11 mouse cellular contexts compared by ENCODE assay signal in genomic region chr1:189989376-189989775, GRCm38 (mm10).
DNase-seq lines count a peak whose midpoint lies in the region; ATAC-seq and TF ChIP-seq lines count a peak whose summit lies in the region.
"Had no signal": no experiment of that assay in that cellular context is flagged by ENCODE, and none has a peak within 500 bp of the region (broad histone marks: within the 10 kb centered on the region; RNA-seq: fewer than 3 reads in every experiment).

No protein-coding gene starts in this region.

- no peak for ATAC-seq in kidney, embryonic 16.5 days (ENCODE audit: low FRiP score, low TSS enrichment)
- ATAC-seq in intestine, embryonic 14.5 days (replicated peaks; ENCODE audit: low FRiP score, low TSS enrichment, low read depth): no peak
- ATAC-seq in midbrain, postnatal 0 days (ENCODE audit: low FRiP score): no peak
- ATAC-seq in megakaryocyte-erythroid progenitor cell, adult 5-6 weeks (replicated peaks; ENCODE audit: low FRiP score, low TSS enrichment, poor library complexity, severe bottlenecking): no peak

- H3K9ac ChIP-seq in kidney, embryonic 16.5 days (replicated peaks; ENCODE audit: low read length): peak overlapping the region; percentile 4; the same call in 1 of the 2 replicates
- no peak overlapping the region for H3K9ac ChIP-seq in intestine, embryonic 14.5 days (ENCODE audit: low read length)
- H3K9ac ChIP-seq in midbrain, postnatal 0 days (replicated peaks; ENCODE audit: low read length, poor library complexity, severe bottlenecking): no peak overlapping the region
- H3K9ac ChIP-seq: lung, embryonic 15.5 days had no signal

- no peaks in the 10 kb centered on the region for H3K9me3 ChIP-seq in kidney, embryonic 16.5 days (ENCODE audit: low read length)
- H3K9me3 ChIP-seq in intestine, embryonic 14.5 days (ENCODE audit: control insufficient read depth, low read length): no peaks in the 10 kb centered on the region
- no peaks in the 10 kb centered on the region for H3K9me3 ChIP-seq in midbrain, postnatal 0 days (ENCODE audit: low read length)
- H3K9me3 ChIP-seq: embryonic facial prominence, embryonic 10.5 days; lung, embryonic 15.5 days had no signal

- H3K27me3 ChIP-seq in kidney, embryonic 16.5 days (ENCODE audit: insufficient read depth, low read length): peaks cover 6% of the 10 kb centered on the region; the same call in 1 of the 2 replicates
- H3K27me3 ChIP-seq in intestine, embryonic 14.5 days (replicated peaks; ENCODE audit: control insufficient read depth, insufficient read depth, low read length): no peaks in the 10 kb centered on the region
- H3K27me3 ChIP-seq in midbrain, postnatal 0 days (ENCODE audit: insufficient read depth, low read length): no peaks in the 10 kb centered on the region

- DNase-seq in kidney, adult 8-10 months: no peak
- DNase-seq in heart, postnatal 4 days: peak; percentile 25
- peak; percentile 63 for DNase-seq in intestine, embryonic 14.5 days (ENCODE audit: low spot score)
- peak; percentile 22 for DNase-seq in midbrain, postnatal 0 days (ENCODE audit: low spot score)
- no peak for DNase-seq in left cerebral cortex, postnatal 10 days (ENCODE audit: extremely low spot score in 1 of 2, low spot score in 2 of 2)
- no peak for DNase-seq in urinary bladder, adult 2 months (ENCODE audit: low spot score)
- DNase-seq: spleen, adult 18-20 months had no signal

- no peak overlapping the region for H3K27ac ChIP-seq in kidney, embryonic 16.5 days (ENCODE audit: low read length)
- H3K27ac ChIP-seq in intestine, embryonic 14.5 days (ENCODE audit: low read depth): no peak overlapping the region
- no peak overlapping the region for H3K27ac ChIP-seq in midbrain, postnatal 0 days (ENCODE audit: low read depth, low read length)
- H3K27ac ChIP-seq: embryonic facial prominence, embryonic 10.5 days; lung, embryonic 15.5 days had no signal

- 9% methylated on average over 14 of the region's 14 CpGs for WGBS in kidney, embryonic 16.5 days
- 11% methylated on average over 14 of the region's 14 CpGs for WGBS in intestine, embryonic 14.5 days
- 29% methylated on average over 14 of the region's 14 CpGs for WGBS in midbrain, postnatal 0 days

- H3K4me3 ChIP-seq in kidney, embryonic 16.5 days (ENCODE audit: low read length): peak overlapping the region; percentile 4; the same call in 1 of the 2 replicates
- no peak overlapping the region for H3K4me3 ChIP-seq in intestine, embryonic 14.5 days (ENCODE audit: low read depth, low read length)
- no peak overlapping the region for H3K4me3 ChIP-seq in midbrain, postnatal 0 days (ENCODE audit: low read depth, low read length)
- H3K4me3 ChIP-seq: embryonic facial prominence, embryonic 10.5 days; lung, embryonic 15.5 days had no signal

- H3K4me2 ChIP-seq in kidney, embryonic 16.5 days (replicated peaks; ENCODE audit: low read depth, low read length): peak overlapping the region; percentile 37
- H3K4me2 ChIP-seq in intestine, embryonic 14.5 days (ENCODE audit: low read length): peak overlapping the region; percentile 34
- peak overlapping the region; percentile 16 for H3K4me2 ChIP-seq in midbrain, postnatal 0 days (ENCODE audit: low read depth, low read length, poor library complexity, severe bottlenecking)
- H3K4me2 ChIP-seq: lung, embryonic 15.5 days had no signal

- H3K4me1 ChIP-seq in kidney, embryonic 16.5 days (ENCODE audit: insufficient read depth, low read length): no peaks in the 10 kb centered on the region
- peaks cover 15% of the 10 kb centered on the region for H3K4me1 ChIP-seq in intestine, embryonic 14.5 days (replicated peaks; ENCODE audit: control insufficient read depth, insufficient read depth, low read length)
- H3K4me1 ChIP-seq in midbrain, postnatal 0 days (ENCODE audit: insufficient read depth, low read length): no peaks in the 10 kb centered on the region
- H3K4me1 ChIP-seq: lung, embryonic 15.5 days had no signal

- intact Hi-C loops in left cerebral cortex, postnatal 10 days (cut with DNase I): no loop called here

- TF ChIP-seq CTCF in midbrain, postnatal 0 days (IDR thresholded peaks at IDR 0.05): no peak

- H3K36me3 ChIP-seq in kidney, embryonic 16.5 days (ENCODE audit: insufficient read depth, low read length): no peaks in the 10 kb centered on the region
- no peaks in the 10 kb centered on the region for H3K36me3 ChIP-seq in intestine, embryonic 14.5 days (ENCODE audit: control insufficient read depth, insufficient read depth, low read length)
- H3K36me3 ChIP-seq in midbrain, postnatal 0 days (ENCODE audit: insufficient read depth, low read length): no peaks in the 10 kb centered on the region
- H3K36me3 ChIP-seq: embryonic facial prominence, embryonic 10.5 days; lung, embryonic 15.5 days had no signal

Comparison
In these comparisons a context has a peak if more than half of its experiments do, and no peak if none do; other contexts are left out.
1. DNase-seq: peak in heart, postnatal 4 days (single experiment), intestine, embryonic 14.5 days (single experiment) and midbrain, postnatal 0 days (single experiment); none in kidney, adult 8-10 months (0 of 2), left cerebral cortex, postnatal 10 days (0 of 2) and urinary bladder, adult 2 months (single experiment).
2. Peak in every context shown above with its lines, with median percentiles within 50 percentile points of each other: H3K4me2 ChIP-seq.